Mouse (Mus musculus) heart, embryonic 15.5 days (tissue): ENCODE results near the gene Parp16. TPM values are rescaled to one million over a fixed set of nuclear protein-coding genes. Genes with fewer than 3 reads are reported as not detected.

Experiments used
- ATAC-seq: fragments of 200-750 bp; cut with Nextera tagmentation; replicated peaks from 2 replicates; pipeline ENCODE4 v1.8.0; 2017; ENCODE audit warnings: low read depth, moderate TSS enrichment; ENCODE audit not compliant: insufficient number of reproducible peaks, insufficient read depth, low FRiP score
- H3K27ac ChIP-seq: fragments of 300-500 bp; sonication (generic); 2 replicates; pipeline ENCODE4 v1.5.1; 2015; ENCODE audit warnings: mild to moderate bottlenecking, inconsistent platforms
- H3K27me3 ChIP-seq: fragments of 300-500 bp; sonication (generic); 2 replicates; pipeline ENCODE4 v1.6.1; 2015; ENCODE audit warnings: inconsistent platforms
- H3K36me3 ChIP-seq: fragments of 300-500 bp; sonication (generic); 2 replicates; pipeline ENCODE4 v1.6.1; 2015; ENCODE audit warnings: mild to moderate bottlenecking, inconsistent platforms
- H3K4me1 ChIP-seq: fragments of 300-500 bp; sonication (generic); replicated peaks from 2 replicates; pipeline ENCODE4 v1.6.1; 2015; ENCODE audit warnings: inconsistent platforms
- H3K4me2 ChIP-seq: fragments of 300-500 bp; sonication (generic); 2 replicates; pipeline ENCODE4 v1.6.1; 2015; ENCODE audit warnings: inconsistent platforms, mild to moderate bottlenecking, moderate library complexity
- H3K4me3 ChIP-seq: fragments of 300-500 bp; sonication (generic); 2 replicates; pipeline ENCODE4 v1.5.1; 2015; ENCODE audit warnings: mild to moderate bottlenecking, inconsistent platforms
- H3K9ac ChIP-seq: fragments of 300-500 bp; sonication (generic); 2 replicates; pipeline ENCODE4 v1.6.1; 2015; ENCODE audit warnings: mild to moderate bottlenecking, inconsistent platforms
- H3K9me3 ChIP-seq: fragments of 300-500 bp; sonication (generic); replicated peaks from 2 replicates; pipeline ENCODE4 v1.6.1; 2016; ENCODE audit warnings: inconsistent platforms
- WGBS: fragments of 180-500 bp; shearing (Covaris S2); methylation state at CpG from one replicate; pipeline ENCODE4 v1.1.7; 2015; ENCODE audit warnings: mixed read lengths; 5-methylcytosine and 5-hydroxymethylcytosine counted together
- polyA plus RNA-seq: library from polyadenylated mRNA; unstranded; fragments of >200 nt; fragmentation: Nextera tagmentation; extraction: Ambion mirVana; gene quantifications from 2 replicates; pipeline ENCODE4 v1.2.1, GENCODE M21; 2015

Gene Parp16
- polyA plus RNA-seq, 1 experiment from 2014 or later, result 5.3 TPM

DNA sequence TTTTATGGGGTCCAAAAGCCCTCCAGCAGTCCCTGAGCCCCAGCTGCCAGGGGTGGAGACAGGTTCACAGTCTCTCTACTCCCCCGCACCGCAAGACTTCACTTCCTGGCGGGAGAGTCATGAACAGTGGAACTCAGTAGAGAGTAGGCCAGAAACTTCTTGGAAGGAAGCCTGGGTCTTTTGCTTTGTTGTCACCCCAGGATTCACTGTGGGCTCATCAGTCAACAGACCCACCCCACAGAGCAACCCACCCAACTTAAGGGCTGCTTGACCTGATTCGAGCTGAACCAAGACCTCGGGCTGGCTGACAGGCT, 53.2 kb downstream of the Parp16 start:
- Histone ChIP-seq H3K9ac (no peak overlapping the region), H3K9me3 (no peaks in the 10 kb centered on the region), H3K4me3 (no peak overlapping the region), H3K27ac (no peak overlapping the region), H3K4me1 (no peaks in the 10 kb centered on the region), H3K4me2 (no peak overlapping the region), H3K27me3 (no peaks in the 10 kb centered on the region), H3K36me3 (no peaks in the 10 kb centered on the region)
- ATAC-seq, result no peak; the same call in 1 of the 2 replicates
- WGBS, result 65% methylated on average over 5 of the region's 5 CpGs

DNA sequence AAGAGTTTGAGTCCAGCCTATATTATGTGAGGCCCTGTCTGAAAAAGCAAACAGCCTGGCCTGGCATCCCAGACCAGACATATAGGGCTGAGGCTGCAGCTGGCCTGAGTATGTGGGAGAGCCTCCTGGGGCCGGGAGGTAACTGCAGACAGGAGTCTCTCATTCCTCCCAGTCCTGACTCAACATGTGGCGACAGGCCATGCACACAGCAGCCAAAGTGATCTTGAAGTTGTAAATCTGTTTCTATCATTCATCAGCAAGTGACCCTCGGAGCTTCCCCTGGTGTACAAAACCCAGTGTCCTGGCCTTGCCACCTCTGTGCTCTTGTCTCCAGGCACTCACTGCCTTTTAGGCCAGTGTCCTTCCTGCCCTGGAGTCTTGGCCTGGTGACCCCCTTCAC, 56.9 kb downstream of the Parp16 start:
- no peak overlapping the region for H3K27ac ChIP-seq
- H3K4me1 ChIP-seq, result no peaks in the 10 kb centered on the region
- no peak overlapping the region for H3K9ac ChIP-seq
- H3K4me3 ChIP-seq, result no peak overlapping the region
- no peak for ATAC-seq
- 67% methylated on average over 3 of the region's 3 CpGs for WGBS
- no peak overlapping the region for H3K4me2 ChIP-seq
- H3K9me3 ChIP-seq, result no peaks in the 10 kb centered on the region
- no peaks in the 10 kb centered on the region for H3K27me3 ChIP-seq
- H3K36me3 ChIP-seq, result no peaks in the 10 kb centered on the region

DNA sequence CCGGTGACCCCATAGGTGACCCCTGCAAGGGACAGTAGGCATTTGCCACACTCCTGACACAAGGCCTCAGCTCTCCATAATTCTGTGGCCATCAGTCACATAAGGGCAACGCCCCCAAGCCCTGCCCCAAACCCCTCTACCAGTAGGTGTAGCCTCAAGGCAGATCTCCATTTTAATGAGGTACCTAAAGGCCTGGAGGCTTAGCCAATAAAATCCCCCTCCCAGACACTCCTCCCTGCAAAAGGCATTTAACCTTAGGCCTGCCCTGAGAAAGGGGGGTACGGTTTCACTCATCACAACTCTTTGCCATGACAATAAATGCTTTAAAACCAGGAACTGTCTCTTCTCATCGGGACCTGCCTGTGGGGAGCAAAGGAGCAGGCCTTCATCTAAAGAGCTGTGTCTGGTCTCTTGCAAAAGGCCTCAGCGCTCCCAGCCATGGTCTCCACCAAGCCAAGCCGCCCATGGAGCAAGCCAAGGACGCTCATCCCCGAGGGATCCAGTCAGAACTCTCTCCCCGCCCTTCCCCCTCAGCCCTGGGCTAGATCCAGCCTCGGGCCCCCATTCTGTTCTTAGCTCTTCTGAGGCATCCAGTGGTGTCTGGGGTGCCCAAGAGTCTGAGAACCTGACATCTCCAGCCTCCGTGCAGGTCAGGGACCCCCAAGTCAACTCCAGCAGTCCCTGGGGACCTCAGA, 60.9 kb downstream of the Parp16 start:
- Histone ChIP-seq H3K9ac (no peak overlapping the region), H3K27ac (no peak overlapping the region), H3K4me1 (no peaks in the 10 kb centered on the region), H3K27me3 (no peaks in the 10 kb centered on the region), H3K4me2 (no peak overlapping the region), H3K36me3 (no peaks in the 10 kb centered on the region), H3K4me3 (no peak overlapping the region), H3K9me3 (no peaks in the 10 kb centered on the region)
- ATAC-seq, result no peak
- 75% methylated on average over 11 of the region's 11 CpGs for WGBS

DNA sequence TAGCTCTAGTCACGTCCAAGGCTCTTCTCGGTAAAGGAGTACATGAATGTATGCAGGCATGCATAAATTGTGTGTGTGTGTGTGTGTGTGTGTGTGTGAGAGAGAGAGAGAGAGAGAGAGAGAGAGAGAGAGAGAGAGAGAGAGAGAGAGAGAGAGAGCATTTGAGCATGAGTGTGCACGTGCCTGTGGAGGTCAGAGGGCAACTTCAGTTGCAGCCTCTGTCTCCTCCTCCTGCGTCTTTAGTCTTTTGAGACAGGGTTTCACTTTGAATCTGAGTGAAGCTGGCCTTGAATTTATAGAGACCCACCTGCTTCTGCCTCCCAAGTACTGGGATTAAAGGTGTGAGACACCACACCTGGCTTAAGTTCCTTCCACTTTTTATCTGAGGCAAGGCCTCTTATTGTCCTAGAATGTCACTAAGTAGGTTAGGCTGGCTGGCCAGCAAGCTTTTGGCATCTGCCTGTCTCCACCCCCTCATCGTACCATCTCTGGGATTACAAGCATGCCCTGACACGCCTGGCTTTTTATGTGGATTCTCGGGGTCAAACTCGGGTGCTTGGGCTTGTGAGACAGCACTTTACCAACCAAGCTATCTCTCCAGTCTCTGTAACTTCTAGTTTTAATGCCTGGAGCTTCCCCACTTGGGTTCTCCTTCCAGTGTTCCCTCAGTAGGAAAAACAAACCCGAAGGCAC, 62.2 kb downstream of the Parp16 start:
- no peak for ATAC-seq

DNA sequence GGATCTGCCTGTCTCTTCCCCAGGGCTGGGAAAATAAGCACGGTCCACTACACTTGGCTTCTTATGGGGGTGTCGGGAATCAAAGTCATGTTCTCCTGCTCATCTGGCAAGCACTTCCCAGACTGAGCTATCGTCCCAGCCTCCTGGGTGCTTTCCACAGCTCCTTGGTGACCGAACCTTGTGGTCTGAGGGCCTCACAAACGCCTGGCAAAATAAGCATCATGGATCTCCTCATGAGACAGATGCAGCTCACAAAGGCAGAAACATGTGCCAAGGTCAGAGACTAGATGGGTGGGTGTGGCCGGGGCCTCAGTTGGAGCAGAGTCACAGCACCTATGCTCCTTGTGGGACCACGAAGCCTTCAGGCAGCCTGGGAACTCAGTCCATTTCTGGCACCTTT, 64.2 kb downstream of the Parp16 start:
- 67% methylated on average over 7 of the region's 7 CpGs for WGBS
- H3K4me2 ChIP-seq, result no peak overlapping the region
- H3K36me3 ChIP-seq, result no peaks in the 10 kb centered on the region
- no peak overlapping the region for H3K9ac ChIP-seq
- H3K9me3 ChIP-seq, result no peaks in the 10 kb centered on the region
- no peaks in the 10 kb centered on the region for H3K27me3 ChIP-seq
- ATAC-seq, result no peak
- no peak overlapping the region for H3K4me3 ChIP-seq
- no peak overlapping the region for H3K27ac ChIP-seq
- no peaks in the 10 kb centered on the region for H3K4me1 ChIP-seq

More for the DNA sequence above, 62.2 kb downstream of the Parp16 start:
- WGBS, result 70% methylated on average over 9 of the region's 9 CpGs
- no peak overlapping the region for H3K27ac ChIP-seq
- H3K4me3 ChIP-seq, result no peak overlapping the region
- no peaks in the 10 kb centered on the region for H3K27me3 ChIP-seq
- H3K36me3 ChIP-seq, result no peaks in the 10 kb centered on the region
- no peaks in the 10 kb centered on the region for H3K4me1 ChIP-seq
- H3K9me3 ChIP-seq, result no peaks in the 10 kb centered on the region
- H3K4me2 ChIP-seq, result no peak overlapping the region
- H3K9ac ChIP-seq, result no peak overlapping the region

DNA sequence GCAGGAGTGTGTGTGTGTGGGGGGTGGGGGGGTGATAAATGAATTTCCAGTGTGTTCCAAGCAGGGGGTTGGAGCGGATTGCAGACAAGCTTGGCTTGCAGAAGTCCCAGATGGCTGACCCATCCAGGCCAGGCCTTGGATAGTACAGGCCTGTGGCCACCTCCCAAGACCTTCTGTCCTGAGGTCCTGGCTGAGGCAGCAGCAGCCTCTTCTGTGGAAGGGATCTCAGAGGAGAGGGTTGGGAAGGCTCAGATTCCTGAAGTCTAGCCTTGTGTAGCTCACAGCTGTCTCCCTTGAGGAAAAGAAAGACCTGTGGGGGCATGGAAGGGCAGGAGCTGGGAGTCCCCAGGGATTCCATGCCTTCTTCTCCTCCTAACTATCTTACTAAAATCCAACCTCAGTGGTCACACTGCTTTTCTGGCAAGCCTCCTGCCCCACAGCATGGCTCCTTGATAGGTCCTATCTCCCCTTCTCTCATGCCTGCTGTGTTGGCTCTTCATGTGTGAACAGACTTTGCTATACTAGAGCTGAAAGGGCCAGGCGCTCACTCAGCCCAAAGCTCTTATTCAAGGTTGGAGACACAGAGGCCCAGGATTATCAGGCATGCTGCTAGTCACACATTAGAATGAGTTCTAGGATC, 66.6 kb downstream of the Parp16 start:
- no peak overlapping the region for H3K27ac ChIP-seq
- H3K9ac ChIP-seq, result no peak overlapping the region
- H3K36me3 ChIP-seq, result no peaks in the 10 kb centered on the region
- no peaks in the 10 kb centered on the region for H3K9me3 ChIP-seq
- 58% methylated on average over 2 of the region's 2 CpGs for WGBS
- no peak overlapping the region for H3K4me2 ChIP-seq
- H3K4me1 ChIP-seq, result no peaks in the 10 kb centered on the region
- H3K27me3 ChIP-seq, result no peaks in the 10 kb centered on the region
- H3K4me3 ChIP-seq, result no peak overlapping the region
- no peak for ATAC-seq

DNA sequence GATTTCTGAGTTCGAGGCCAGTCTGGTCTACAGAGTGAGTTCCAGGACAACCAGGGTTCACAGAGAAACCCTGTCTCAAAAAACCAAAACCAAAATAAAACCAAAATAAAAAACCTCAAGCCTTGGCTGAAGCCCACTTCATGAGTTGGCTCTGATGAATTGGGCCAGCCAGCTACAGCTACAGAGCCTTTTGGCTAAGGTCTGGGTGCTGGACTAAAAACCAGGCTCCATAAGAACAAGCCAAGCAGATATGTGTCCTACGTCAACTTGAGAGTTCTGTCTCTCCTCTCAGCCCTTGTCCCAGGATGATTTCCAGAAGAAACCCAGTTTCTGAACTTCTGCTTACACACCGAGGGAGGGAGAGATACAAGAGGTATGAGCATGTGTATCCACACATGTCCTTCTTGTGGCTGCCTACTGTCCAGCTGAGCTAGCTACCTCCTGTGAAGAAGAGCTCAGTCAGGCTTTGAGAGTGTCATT, 67.5 kb downstream of the Parp16 start:
- H3K4me2 ChIP-seq, result no peak overlapping the region
- H3K4me3 ChIP-seq, result no peak overlapping the region
- ATAC-seq, result no peak
- no peak overlapping the region for H3K9ac ChIP-seq
- WGBS, result 87% methylated on average over 3 of the region's 3 CpGs
- H3K9me3 ChIP-seq, result no peaks in the 10 kb centered on the region
- no peaks in the 10 kb centered on the region for H3K4me1 ChIP-seq
- H3K27ac ChIP-seq, result no peak overlapping the region
- H3K27me3 ChIP-seq, result no peaks in the 10 kb centered on the region
- no peaks in the 10 kb centered on the region for H3K36me3 ChIP-seq

DNA sequence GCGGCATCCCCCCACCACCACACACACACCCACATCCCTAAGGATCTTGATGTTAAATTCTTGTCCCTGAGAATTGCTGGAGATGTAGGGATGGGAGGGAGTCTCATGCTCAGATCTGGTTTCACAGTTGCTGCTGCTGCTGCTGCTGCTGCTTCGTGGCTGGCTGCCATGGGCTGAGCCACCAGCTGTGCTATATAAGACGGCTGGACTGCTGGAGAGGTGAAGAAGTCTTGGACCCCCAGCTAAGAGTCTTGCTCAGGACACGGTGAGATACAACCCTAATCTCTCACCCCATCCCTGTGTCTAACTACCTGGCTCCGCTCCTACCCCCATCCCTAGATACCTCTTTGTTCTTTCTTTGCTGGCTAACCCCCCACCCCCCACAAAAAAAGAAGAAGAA, 69.8 kb downstream of the Parp16 start, which contains the start of gene Cilp:
Cilp (plus strand) TSS at position 222 of the 400 bp plus-strand sequence.
- ATAC-seq, result no peak
- H3K27me3 ChIP-seq, result no peaks in the 10 kb centered on the region
- no peak within 1 kb of the TSS for H3K4me2 ChIP-seq
- no peaks in the 10 kb centered on the region for H3K9me3 ChIP-seq
- H3K4me1 ChIP-seq, result no peaks in the 10 kb centered on the region
- H3K9ac ChIP-seq, result no peak within 1 kb of the TSS
- no peak within 1 kb of the TSS for H3K27ac ChIP-seq
- no peak within 1 kb of the TSS for H3K4me3 ChIP-seq
- 49% methylated on average over 5 of the region's 5 CpGs for WGBS
- no peaks in the 10 kb centered on the region for H3K36me3 ChIP-seq

DNA sequence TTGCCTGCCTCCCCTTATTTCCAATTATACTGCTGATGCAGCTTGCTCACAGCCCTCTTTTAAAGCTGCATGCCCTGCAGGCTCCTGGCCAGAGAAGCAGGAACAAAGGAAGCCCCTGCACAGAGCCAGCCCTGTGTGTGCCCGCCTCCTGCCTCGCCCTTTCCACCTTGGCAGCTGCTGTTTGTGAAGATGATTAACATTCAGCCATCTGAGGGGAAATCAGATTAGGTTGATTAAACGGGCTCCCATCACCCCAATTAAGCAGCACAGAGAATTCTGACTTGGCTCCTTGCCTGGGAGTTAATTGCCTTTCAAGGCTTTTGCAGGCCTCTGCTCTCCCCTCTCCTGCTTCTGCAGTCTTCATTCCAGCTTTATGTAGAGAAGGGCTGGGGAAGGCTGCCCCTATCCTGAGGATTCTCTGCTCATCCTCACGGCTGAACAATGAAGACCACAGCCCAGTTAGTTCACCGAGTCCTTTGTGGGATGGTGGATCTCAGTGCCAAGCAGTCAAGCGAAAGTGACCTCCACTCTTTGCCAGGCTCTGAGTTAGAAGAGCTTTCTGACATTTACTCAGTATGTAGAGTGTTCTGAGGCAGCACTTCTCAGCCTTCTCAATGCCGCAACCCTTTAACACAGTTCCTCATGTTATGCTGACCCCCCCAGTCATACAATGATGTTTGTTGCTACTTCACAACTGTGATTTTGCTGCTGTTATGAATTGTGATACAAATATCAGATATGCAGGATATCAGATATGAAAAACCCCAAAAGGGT, 72.8 kb downstream of the Parp16 start:
- H3K4me3 ChIP-seq, result no peak overlapping the region
- no peak overlapping the region for H3K9ac ChIP-seq
- ATAC-seq, result no peak; the same call in 1 of the 2 replicates
- H3K4me2 ChIP-seq, result no peak overlapping the region
- no peaks in the 10 kb centered on the region for H3K36me3 ChIP-seq
- WGBS, result 54% methylated on average over 7 of the region's 7 CpGs
- no peak overlapping the region for H3K27ac ChIP-seq
- H3K4me1 ChIP-seq, result no peaks in the 10 kb centered on the region
- no peaks in the 10 kb centered on the region for H3K9me3 ChIP-seq
- H3K27me3 ChIP-seq, result no peaks in the 10 kb centered on the region

DNA sequence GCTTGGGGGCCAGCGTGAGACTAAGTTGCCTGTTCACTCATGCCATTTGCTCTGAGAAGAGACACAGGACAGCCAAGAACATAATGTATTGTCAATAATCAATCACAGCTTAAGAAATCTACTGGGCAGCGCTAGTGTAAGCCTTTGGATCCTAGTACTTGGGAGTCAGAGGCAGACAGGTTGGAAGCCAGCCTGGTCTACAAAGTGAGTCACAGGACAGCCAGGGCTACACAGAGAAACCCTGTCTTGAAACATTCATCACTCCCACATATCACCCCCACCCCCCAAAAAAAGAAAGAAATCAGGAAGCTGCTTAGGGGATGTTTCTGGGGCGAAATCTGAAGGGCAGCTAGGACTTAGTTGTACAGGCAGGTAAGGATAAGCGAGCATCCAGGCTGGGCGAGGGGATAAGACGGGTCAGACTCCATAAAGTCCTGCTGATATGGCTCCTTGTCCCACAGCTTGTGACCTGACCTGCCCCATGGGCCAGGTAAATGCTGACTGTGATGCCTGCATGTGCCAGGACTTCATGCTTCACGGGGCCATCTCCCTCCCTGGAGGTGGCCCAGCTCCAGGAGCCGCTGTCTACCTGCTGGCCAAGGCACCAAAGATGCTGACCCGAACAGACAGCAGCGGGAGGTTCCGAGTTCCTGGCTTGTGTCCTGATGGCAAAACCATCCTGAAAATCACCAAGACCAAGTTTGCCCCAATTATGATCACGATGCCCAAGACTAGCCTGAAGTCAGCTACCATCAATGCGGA, 78.1 kb downstream of the Parp16 start:
- H3K36me3 ChIP-seq, result no peaks in the 10 kb centered on the region
- H3K4me3 ChIP-seq, result no peak overlapping the region
- H3K9me3 ChIP-seq, result no peaks in the 10 kb centered on the region
- 80% methylated on average over 13 of the region's 13 CpGs for WGBS
- H3K27me3 ChIP-seq, result no peaks in the 10 kb centered on the region
- H3K4me2 ChIP-seq, result no peak overlapping the region
- no peak overlapping the region for H3K9ac ChIP-seq
- H3K27ac ChIP-seq, result no peak overlapping the region
- no peaks in the 10 kb centered on the region for H3K4me1 ChIP-seq
- ATAC-seq, result no peak
